Mouse (Mus musculus) thymus, postnatal 4 days (tissue): Measurements from ENCODE around the gene Mgme1.

Experiments used
- DNase-seq: peaks from one replicate; pipeline ENCODE4 v3.0.0; 2021

Mgme1 gene

GRCm38 (mm10) chr2:144308561-144308960 lies 38.1 kb downstream of the Mgme1 start:
- DNase-seq: no peak

DNA sequence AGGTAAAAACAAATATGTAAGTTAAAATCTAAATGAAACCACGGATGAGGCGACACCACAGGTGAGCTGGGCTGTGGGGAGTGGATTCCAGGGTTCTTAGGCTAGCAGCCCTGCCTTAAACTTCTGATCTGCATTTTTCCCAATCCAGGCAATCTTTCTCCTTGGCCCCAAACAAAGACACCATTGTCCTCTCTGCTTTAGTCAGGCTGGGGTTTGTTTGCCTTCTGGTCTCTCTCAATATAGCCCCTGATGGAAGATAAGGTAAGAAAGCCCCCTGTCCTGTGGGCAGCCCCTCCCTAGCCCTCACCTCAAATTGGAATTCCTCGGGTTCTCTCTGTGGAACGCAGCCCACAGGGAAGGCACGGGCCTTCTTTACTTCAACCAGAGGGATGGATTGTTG lies 39.8 kb downstream of the Mgme1 start:
- no peak for DNase-seq

DNA sequence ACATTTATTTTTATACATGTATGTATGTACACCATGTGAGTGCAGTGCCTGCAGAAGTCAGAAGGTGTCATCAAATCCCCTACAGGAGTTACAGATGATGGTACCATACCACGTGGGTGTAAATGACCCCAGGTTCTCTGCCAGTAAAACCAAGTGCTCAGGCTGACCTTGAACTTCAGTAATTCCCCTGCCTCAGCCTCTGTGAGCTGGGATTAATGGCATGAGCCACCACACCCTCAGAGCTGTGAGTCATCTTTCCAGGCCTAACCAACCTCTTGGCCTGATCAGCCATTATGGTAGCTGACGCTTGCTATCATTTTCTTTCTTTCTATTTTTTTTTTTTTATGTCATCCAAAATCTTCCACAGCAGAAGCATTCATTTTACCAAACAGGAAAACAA lies 40.9 kb downstream of the Mgme1 start:
- DNase-seq: no peak

GRCm38 (mm10) chr2:144324218-144324617 lies 53.8 kb downstream of the Mgme1 start:
- DNase-seq: no peak

GRCm38 (mm10) chr2:144329451-144329850 lies 59.0 kb downstream of the Mgme1 start:
- no peak for DNase-seq

GRCm38 (mm10) chr2:144329937-144330336 lies 59.5 kb downstream of the Mgme1 start:
- no peak for DNase-seq

- DNase-seq: no peak
These were observed 60.0 kb downstream of the Mgme1 start for GRCm38 (mm10) chr2:144330352-144330959.
